Mouse (Mus musculus): ENCODE data around the gene Orm1. TPM values are rescaled to one million over a fixed set of nuclear protein-coding genes. Genes with fewer than 3 reads are reported as not detected.

The Orm1 gene
- polyA plus RNA-seq, 2 experiments from 2014 or later, result not detected

Other genes with a start within 250 kb of the Orm1 start
- not detected for gene Ambp, start 189.8 kb upstream of the Orm1 start, polyA plus RNA-seq (2017; shearing (Covaris generic))
- not detected for gene Kif12, start 172.4 kb upstream of the Orm1 start, polyA plus RNA-seq (2017; shearing (Covaris generic))
- under 1 TPM; 0.45 to 0.60 TPM for gene Col27a1, start 130.6 kb upstream of the Orm1 start, polyA plus RNA-seq (2017; shearing (Covaris generic))
- gene Orm3, start 11.6 kb downstream of the Orm1 start, polyA plus RNA-seq (2017; shearing (Covaris generic)), result under 1 TPM in 1 of 2 experiments, not detected in 1; 0.60 TPM
- gene Orm2, start 17.9 kb downstream of the Orm1 start, polyA plus RNA-seq (2017; shearing (Covaris generic)), result 1 to 10 TPM in 1 of 2 experiments, not detected in 1; 1.0 TPM
- gene Akna, start 58.8 kb downstream of the Orm1 start, polyA plus RNA-seq (2017; shearing (Covaris generic)), result 100 to 1,000 TPM in 1 of 2 experiments, 10 to 100 TPM in 1; 72.4 to 116 TPM
- gene Whrn, start 151.4 kb downstream of the Orm1 start, polyA plus RNA-seq (2017; shearing (Covaris generic)), result 1 to 10 TPM; 3.1 to 3.2 TPM
- 100 to 1,000 TPM; 180 to 210 TPM for gene Atp6v1g1, start 200.2 kb downstream of the Orm1 start, polyA plus RNA-seq (2017; shearing (Covaris generic))
- 10 to 100 TPM; 16.6 to 17.6 TPM for gene Tmem268, start 214.2 kb downstream of the Orm1 start, polyA plus RNA-seq (2017; shearing (Covaris generic))

Data from activated CD4-positive, CD25-positive, alpha-beta regulatory T cell, adult 4 months (primary cell).